Mouse (Mus musculus) thymus, adult 2 months (tissue): ENCODE data around the gene Cldn11. TPM values are rescaled to one million over a fixed set of nuclear protein-coding genes. Genes with fewer than 3 reads are reported as not detected.

Experiments
- DNase-seq: peaks from one replicate; pipeline ENCODE4 v3.0.0; 2021
- H3K27ac ChIP-seq: fragments of 200-500 bp; 2 replicates; pipeline ENCODE4 v1.5.1; 2012; ENCODE audit warnings: low read length, control low read depth; ENCODE audit not compliant: control insufficient read depth, insufficient read depth
- H3K27me3 ChIP-seq: fragments of 200-500 bp; 2 replicates; pipeline ENCODE4 v1.6.1; 2012; ENCODE audit warnings: mild to moderate bottlenecking, low read length, moderate library complexity, mixed read lengths; ENCODE audit not compliant: control insufficient read depth, insufficient read depth
- H3K36me3 ChIP-seq: fragments of 200-500 bp; 2 replicates; pipeline ENCODE4 v1.6.1; 2012; ENCODE audit warnings: mild to moderate bottlenecking, low read length, moderate library complexity; ENCODE audit not compliant: control insufficient read depth, insufficient read depth
- H3K4me1 ChIP-seq: fragments of 200-500 bp; replicated peaks from 2 replicates; pipeline ENCODE4 v1.6.1; 2012; ENCODE audit warnings: low read length; ENCODE audit not compliant: control insufficient read depth, insufficient read depth
- H3K4me3 ChIP-seq: fragments of 200-500 bp; 2 replicates; pipeline ENCODE4 v1.5.1; 2012; ENCODE audit warnings: mild to moderate bottlenecking, low read length, control low read depth, moderate library complexity; ENCODE audit not compliant: control insufficient read depth, insufficient read depth
- CTCF ChIP-seq: fragments of 200-500 bp; IDR thresholded peaks from 2 replicates; pipeline ENCODE4 v1.5.1; 2012; ENCODE audit warnings: mild to moderate bottlenecking, control low read depth, low read length, moderate library complexity, borderline replicate concordance; ENCODE audit not compliant: control insufficient read depth, poor library complexity, insufficient read depth; ENCODE audit errors: extremely low read depth
- POLR2A ChIP-seq: fragments of 200-500 bp; IDR thresholded peaks from 2 replicates; pipeline ENCODE4 v1.6.1; 2012; ENCODE audit warnings: mild to moderate bottlenecking, low read length, control low read depth, moderate library complexity; ENCODE audit not compliant: control insufficient read depth, poor library complexity, insufficient read depth; ENCODE audit errors: extremely low read depth
- WGBS: fragments of 180-500 bp; shearing (Covaris S2); methylation state at CpG from one replicate; pipeline ENCODE4 v1.1.7; 2018; 5-methylcytosine and 5-hydroxymethylcytosine counted together
- polyA plus RNA-seq: library from polyadenylated mRNA; depleted of rRNA; stranded (reverse); fragments of >200 nt; gene quantifications from 2 replicates; pipeline ENCODE4 v1.2.3, GENCODE M21; 2012; rRNA removed

Cldn11 gene
- polyA plus RNA-seq, 1 experiment, result 1.5 TPM

DNA sequence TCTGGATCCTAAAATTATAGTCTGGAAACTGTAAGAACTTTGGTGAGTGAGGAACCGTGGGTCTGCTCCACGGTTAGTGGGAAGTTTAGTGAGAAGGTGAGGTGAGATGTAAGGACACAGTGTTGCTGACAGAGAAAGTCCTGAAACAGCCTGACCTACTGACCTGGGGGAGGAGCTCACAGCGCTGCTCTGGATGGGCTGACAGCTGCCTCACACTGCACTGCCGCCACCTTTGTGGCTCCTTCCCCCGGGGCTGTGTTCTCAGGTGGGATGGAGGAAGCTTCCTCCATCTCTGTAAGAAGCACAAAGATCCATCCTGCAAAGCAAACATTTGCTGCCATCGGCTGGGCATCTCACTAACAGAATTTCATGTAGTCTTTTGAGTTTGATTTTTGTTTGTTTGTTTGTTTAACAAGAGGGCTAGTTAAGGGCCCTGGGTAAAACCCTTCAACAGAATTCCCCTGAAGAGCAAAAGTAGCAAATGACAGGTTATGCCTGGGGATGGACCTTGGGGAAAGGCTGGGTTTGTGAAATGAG is 58.8 kb downstream of the Cldn11 start:
- H3K27ac ChIP-seq, result no peak overlapping the region

DNA sequence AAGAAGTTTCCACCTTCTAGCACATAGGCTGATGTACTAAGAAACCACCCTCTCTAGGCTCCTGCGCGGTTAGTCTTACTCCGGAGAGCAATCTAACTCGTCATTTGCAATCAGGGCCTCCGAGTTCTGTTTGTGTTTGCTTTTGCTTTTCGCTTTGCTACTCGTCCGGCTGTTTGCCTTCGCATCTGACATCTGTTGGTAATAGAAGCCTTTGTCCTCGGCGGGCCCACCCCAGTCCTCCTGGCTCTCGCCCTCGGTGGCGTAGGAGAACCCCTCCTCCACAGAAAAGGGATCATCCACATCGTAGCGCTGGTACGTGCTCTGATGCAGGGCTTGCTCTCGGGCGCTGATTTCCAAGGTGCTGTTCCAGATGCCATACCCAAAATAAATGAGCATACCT is 59.3 kb downstream of the Cldn11 start:
- H3K36me3 ChIP-seq, result no peaks in the 10 kb centered on the region
- no peaks in the 10 kb centered on the region for H3K4me1 ChIP-seq
- DNase-seq, result no peak
- no peaks in the 10 kb centered on the region for H3K27me3 ChIP-seq
- H3K4me3 ChIP-seq, result no peak overlapping the region
- TF ChIP-seq CTCF, result no peak
- no peak for TF ChIP-seq POLR2A
- WGBS, result 43% methylated on average over 19 of the region's 19 CpGs
- H3K27ac ChIP-seq, result no peak overlapping the region

More for the DNA sequence above, 58.8 kb downstream of the Cldn11 start:
- H3K27me3 ChIP-seq, result no peaks in the 10 kb centered on the region
- H3K4me1 ChIP-seq, result no peaks in the 10 kb centered on the region
- DNase-seq, result no peak
- no peak for TF ChIP-seq CTCF
- TF ChIP-seq POLR2A, result no peak
- 38% methylated on average over 6 of the region's 6 CpGs for WGBS
- H3K36me3 ChIP-seq, result no peaks in the 10 kb centered on the region
- H3K4me3 ChIP-seq, result no peak overlapping the region

DNA sequence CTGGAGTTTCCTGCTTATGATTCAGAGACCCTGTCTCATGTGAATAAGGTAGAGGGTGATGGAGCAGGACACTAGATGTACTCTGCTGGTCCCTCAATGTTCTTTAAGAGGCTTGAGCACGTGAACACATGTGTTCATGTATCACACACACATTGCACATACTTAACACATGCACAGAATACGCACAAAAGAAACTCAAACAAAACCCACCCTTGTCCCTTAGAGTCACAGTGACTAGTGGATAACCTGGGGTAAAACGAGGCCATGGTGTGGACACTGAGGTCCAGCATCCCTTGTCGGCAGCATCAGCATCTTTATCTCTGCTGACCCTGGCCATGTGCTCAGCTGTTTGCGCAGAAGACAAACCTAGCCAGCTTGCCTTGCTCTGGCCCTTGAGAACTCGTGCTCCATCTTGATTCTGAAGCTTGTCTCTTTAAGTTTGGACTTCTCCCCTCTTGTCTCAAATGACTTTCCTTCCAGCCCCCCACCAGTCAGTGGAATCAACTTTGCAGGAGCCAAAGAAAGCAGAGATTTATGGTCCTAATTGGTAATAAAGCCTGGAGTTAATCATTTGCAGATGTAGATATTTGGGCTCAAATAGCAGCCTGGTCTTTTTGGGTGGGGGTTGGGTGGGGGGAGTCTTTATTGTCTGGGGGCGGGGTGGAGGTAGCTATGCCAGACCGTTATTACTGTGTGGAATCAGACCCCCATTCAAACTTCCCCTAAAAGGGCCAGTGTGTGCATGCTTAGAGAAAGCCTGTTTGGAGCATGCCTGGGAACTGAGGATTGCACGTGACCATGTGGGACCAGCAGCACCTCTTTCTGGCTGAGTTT is 62.7 kb downstream of the Cldn11 start:
- Histone ChIP-seq H3K27ac (no peak overlapping the region), H3K36me3 (no peaks in the 10 kb centered on the region), H3K4me1 (no peaks in the 10 kb centered on the region), H3K27me3 (no peaks in the 10 kb centered on the region), H3K4me3 (no peak overlapping the region)
- WGBS, result 65% methylated on average over 9 of the region's 9 CpGs
- DNase-seq, result no peak
- no peak for TF ChIP-seq CTCF
- no peak for TF ChIP-seq POLR2A

GRCm38 (mm10) chr3:31213802-31214201 is 64.1 kb downstream of the Cldn11 start:
- TF ChIP-seq CTCF (no peak), POLR2A (no peak)
- WGBS, result 80% methylated on average over 3 of the region's 3 CpGs
- no peaks in the 10 kb centered on the region for H3K4me1 ChIP-seq
- no peaks in the 10 kb centered on the region for H3K36me3 ChIP-seq
- no peaks in the 10 kb centered on the region for H3K27me3 ChIP-seq
- DNase-seq, result no peak
- no peak overlapping the region for H3K27ac ChIP-seq
- no peak overlapping the region for H3K4me3 ChIP-seq

Other genes with a start within 250 kb of the Cldn11 start
- gene Phc3, start 180.5 kb upstream of the Cldn11 start, polyA plus RNA-seq, result 62.1 and 75.8 TPM in 2 replicates
- 12.6 and 12.8 TPM in 2 replicates for gene Prkci, start 154.2 kb upstream of the Cldn11 start, polyA plus RNA-seq
- 12.4 and 13.1 TPM in 2 replicates for gene Skil, start 54.9 kb upstream of the Cldn11 start, polyA plus RNA-seq
- 0.03 TPM in 2 replicates for gene Slc7a14, start 160.5 kb downstream of the Cldn11 start, polyA plus RNA-seq